Comparison of ENCODE assay signal across 25 mouse cellular contexts in the genomic region with DNA sequence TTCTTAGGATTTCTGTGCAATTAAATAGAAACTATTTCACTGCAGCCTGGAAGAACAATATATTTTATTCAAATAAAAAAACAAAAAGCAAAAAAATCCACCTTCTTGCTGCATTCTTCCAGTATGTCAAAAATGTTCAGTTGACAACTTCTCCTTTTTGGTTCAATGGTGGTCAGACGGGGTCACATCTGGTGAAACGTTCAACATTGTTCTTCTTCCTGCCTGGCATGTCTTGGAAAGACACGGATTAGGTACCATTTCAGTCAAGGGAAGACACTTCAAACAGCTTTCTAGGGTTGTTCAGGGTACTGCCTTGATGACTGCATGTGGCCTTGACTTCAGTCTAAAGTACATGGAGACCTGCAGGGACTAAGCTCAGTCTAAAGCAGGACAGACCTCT.
DNase-seq lines count a peak whose midpoint lies in the region; ATAC-seq lines count a peak whose summit lies in the region.
"Had no signal": no experiment of that assay in that cellular context is flagged by ENCODE, and none has a peak within 500 bp of the region (broad histone marks: within the 10 kb centered on the region; RNA-seq: fewer than 3 reads in every experiment).

No protein-coding gene starts in this region.

- no peaks in the 10 kb centered on the region for H3K27me3 ChIP-seq in neural tube, embryonic 15.5 days (replicated peaks)
- H3K27me3 ChIP-seq in limb, embryonic 10.5 days (ENCODE audit: low read depth, poor library complexity, severe bottlenecking): no peaks in the 10 kb centered on the region
- H3K27me3 ChIP-seq: forebrain, embryonic 13.5 days had no signal

- H3K36me3 ChIP-seq in neural tube, embryonic 15.5 days: no peaks in the 10 kb centered on the region
- no peaks in the 10 kb centered on the region for H3K36me3 ChIP-seq in limb, embryonic 10.5 days
- H3K36me3 ChIP-seq: forebrain, embryonic 10.5 days had no signal

- peaks cover 4% of the 10 kb centered on the region for H3K4me1 ChIP-seq in neural tube, embryonic 15.5 days
- peaks cover 4% of the 10 kb centered on the region; the same call in 1 of the 2 replicates for H3K4me1 ChIP-seq in limb, embryonic 10.5 days

- no peak overlapping the region for H3K27ac ChIP-seq in neural tube, embryonic 15.5 days (replicated peaks)
- no peak overlapping the region for H3K27ac ChIP-seq in limb, embryonic 10.5 days
- H3K27ac ChIP-seq: forebrain, embryonic 10.5 days; forebrain, embryonic 13.5 days; hindbrain, embryonic 14.5 days; hindbrain, postnatal 0 days had no signal

- H3K9ac ChIP-seq in neural tube, embryonic 15.5 days (replicated peaks): no peak overlapping the region
- H3K9ac ChIP-seq: forebrain, embryonic 13.5 days; hindbrain, embryonic 14.5 days had no signal

- H3K9me3 ChIP-seq in neural tube, embryonic 15.5 days (replicated peaks): no peaks in the 10 kb centered on the region
- H3K9me3 ChIP-seq in limb, embryonic 10.5 days (replicated peaks): no peaks in the 10 kb centered on the region
- H3K9me3 ChIP-seq: forebrain, embryonic 10.5 days; forebrain, embryonic 13.5 days had no signal

- WGBS in neural tube, embryonic 15.5 days: 41% methylated on average over 3 of the region's 3 CpGs
- WGBS in limb, embryonic 10.5 days: 61% methylated on average over 3 of the region's 3 CpGs

- peak; percentile 30 for DNase-seq in neural tube, embryonic 10.5 days (ENCODE audit: extremely low spot score, low spot score)
- peak; percentile 68 for DNase-seq in mesoderm, embryonic 11.5 days (ENCODE audit: low read depth, low spot score)
- DNase-seq in cerebellum, adult 11-12 months: no peak
- DNase-seq in limb, embryonic 10.5 days (ENCODE audit: low spot score): no peak
- DNase-seq: adrenal gland, adult 8-10 months; adrenal gland, postnatal 25 days; cerebellum, adult 18-20 months; cerebellum, adult 9-10 months; cerebellum, postnatal 25 days; gastrocnemius, postnatal 10 days; gastrocnemius, postnatal 36 days; heart, adult 11 months had no signal

- ATAC-seq in neural tube, embryonic 15.5 days (ENCODE audit: low FRiP score): no peak
- peak; percentile 68 for ATAC-seq in common myeloid progenitor, adult 5-6 weeks (replicated peaks; ENCODE audit: low read depth, poor library complexity, severe bottlenecking)
- peak; percentile 78 for ATAC-seq in granulocyte monocyte progenitor cell, adult 5-6 weeks (replicated peaks; ENCODE audit: poor library complexity, severe bottlenecking)
- no peak for ATAC-seq in CD4-positive, CD25-positive, alpha-beta regulatory T cell, adult 4 months
- ATAC-seq: activated CD4-positive, CD25-positive, alpha-beta regulatory T cell, adult 4 months; forebrain, embryonic 13.5 days; forebrain, embryonic 16.5 days; hindbrain, postnatal 0 days; inflammation-experienced regulatory T-cells, adult 6 months; intestine, embryonic 16.5 days had no signal

- no peak overlapping the region for H3K4me3 ChIP-seq in neural tube, embryonic 15.5 days (replicated peaks)
- H3K4me3 ChIP-seq in limb, embryonic 10.5 days: no peak overlapping the region
- H3K4me3 ChIP-seq: forebrain, embryonic 10.5 days; forebrain, embryonic 13.5 days had no signal

- H3K4me2 ChIP-seq in neural tube, embryonic 15.5 days: no peak overlapping the region
- H3K4me2 ChIP-seq: forebrain, embryonic 13.5 days; heart, embryonic 11.5 days; hindbrain, embryonic 14.5 days had no signal

Comparison
In these comparisons a context has a peak if more than half of its experiments do, and no peak if none do; other contexts are left out.
1. DNase-seq: peak in neural tube, embryonic 10.5 days (single experiment) and mesoderm, embryonic 11.5 days (single experiment); none in cerebellum, adult 11-12 months (single experiment) and limb, embryonic 10.5 days (single experiment).
2. ATAC-seq: peak in common myeloid progenitor, adult 5-6 weeks (single experiment) and granulocyte monocyte progenitor cell, adult 5-6 weeks (single experiment); none in neural tube, embryonic 15.5 days (single experiment) and CD4-positive, CD25-positive, alpha-beta regulatory T cell, adult 4 months (single experiment).